Mouse (Mus musculus) layer of hippocampus, postnatal 14 days (tissue): Measurements from ENCODE around the gene Rreb1. TPM values are rescaled to one million over a fixed set of nuclear protein-coding genes. Genes with fewer than 3 reads are reported as not detected.

Source experiments
- DNase-seq, 2 experiments: peaks; one replicate each; pipeline ENCODE4 v3.0.0; 2021 to 2022; ENCODE audit warnings: low spot score in 2 of 2, mixed read lengths in 1 of 2
- long read RNA-seq, 2 experiments: library from polyadenylated mRNA; stranded (forward); transcript quantifications; one replicate each; pipeline ENCODE4 v2.0.0; 2021
- total RNA-seq, 2 experiments: library from RNA; stranded (reverse); gene quantifications; 2 replicates each; pipeline ENCODE4 v1.2.3; 2021

Gene Rreb1
- total RNA-seq = 10 to 100 TPM; 35.2 to 35.7 TPM
- long read RNA-seq, experiment 1, partial matches to known transcripts = 3 of 5 reads
- long read RNA-seq, experiment 1, other reads (novel, unspliced or antisense) = 2 of 5 reads
- long read RNA-seq, experiment 2, partial matches to known transcripts = 7 of 8 reads
- long read RNA-seq, experiment 2, other reads (novel, unspliced or antisense) = 1 of 8 reads

- DNase-seq = peak; percentile 16 to 31
These were observed at the start of gene Rreb1 for GRCm38 (mm10) chr13:37778147-37778593. TSS of gene Rreb1 (plus strand) at chr13:37778400.

DNA sequence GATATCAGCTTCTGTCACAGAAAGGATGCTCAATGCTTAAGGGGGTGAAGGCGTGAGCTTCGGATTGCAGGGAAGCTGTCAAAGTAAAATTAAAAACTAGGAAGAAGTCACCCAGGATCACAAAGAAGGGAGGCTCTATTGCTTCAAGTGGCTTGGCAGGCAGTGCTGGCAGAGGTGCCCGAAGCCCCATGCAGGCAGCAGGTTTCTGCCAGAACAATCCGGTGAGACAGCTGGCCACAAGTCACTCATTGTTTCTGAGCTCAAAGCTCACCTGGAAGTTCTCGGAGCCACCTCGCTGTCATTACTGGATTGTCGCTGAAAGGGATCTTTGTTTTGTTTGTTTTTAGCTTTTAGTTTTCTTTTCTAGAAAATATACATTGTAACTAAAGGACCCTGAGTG lies 49.6 kb upstream of the Rreb1 start:
- no peak for DNase-seq

GRCm38 (mm10) chr13:37731914-37732693 lies 46.1 kb upstream of the Rreb1 start:
- no peak for DNase-seq

DNA sequence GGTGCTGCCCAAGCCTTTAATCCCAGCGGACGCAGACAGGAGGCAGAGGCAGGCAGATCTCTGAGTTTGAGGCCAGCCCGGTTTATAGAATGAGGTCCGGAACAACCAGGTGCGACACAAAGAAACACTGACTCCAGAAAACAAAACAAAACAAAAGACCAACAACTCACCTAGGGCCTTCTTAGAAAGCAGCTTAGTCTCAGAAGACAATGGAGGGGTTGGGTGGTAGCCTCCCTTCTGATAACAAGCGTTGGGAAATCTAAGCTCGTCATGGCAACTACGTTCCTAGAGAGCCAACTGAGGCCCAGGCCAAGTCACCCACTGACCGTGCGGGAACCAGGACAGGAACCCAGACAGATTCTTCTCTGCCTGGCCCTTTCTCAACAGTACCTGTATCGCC lies 43.7 kb upstream of the Rreb1 start:
- DNase-seq = no peak

DNA sequence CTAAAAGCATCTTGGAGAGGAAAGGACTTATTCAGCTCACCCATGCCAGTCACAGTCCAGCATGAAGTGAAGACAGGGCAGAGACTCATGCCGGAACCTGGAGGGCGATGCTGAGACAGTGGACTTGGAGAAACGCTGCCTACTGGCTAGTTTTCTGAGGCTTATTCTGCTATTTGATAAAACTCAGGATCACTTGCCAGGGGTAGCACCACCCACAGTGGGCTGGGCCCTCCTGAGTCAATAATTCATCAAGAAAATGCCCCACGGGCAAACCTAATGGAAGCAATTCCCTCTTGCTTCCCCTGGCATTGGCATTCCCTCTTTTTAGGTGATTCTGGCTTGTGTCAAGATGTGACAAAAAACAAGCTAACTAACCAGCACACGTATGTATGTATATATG lies 38.1 kb upstream of the Rreb1 start:
- no peak for DNase-seq

DNA sequence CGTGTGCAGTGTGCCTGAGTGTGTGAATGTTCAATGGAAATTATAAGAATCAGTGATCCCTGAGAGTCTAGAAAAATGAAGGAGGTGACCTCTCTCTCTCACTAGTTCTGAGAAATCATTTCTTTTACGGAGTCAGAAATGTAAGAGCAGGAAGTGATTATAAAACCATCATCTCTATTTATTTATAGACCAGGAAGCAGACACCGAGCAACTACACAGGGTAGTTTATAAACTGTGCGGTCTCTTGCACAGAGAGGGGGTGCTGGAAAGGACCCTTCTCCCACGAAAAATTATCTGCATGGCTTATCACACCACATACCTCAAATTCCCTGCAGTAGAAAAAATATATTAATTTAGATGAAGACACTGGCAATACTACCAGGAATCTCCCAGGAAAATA lies 37.4 kb upstream of the Rreb1 start:
- DNase-seq = no peak

- no peak for DNase-seq
These were observed 36.0 kb upstream of the Rreb1 start for GRCm38 (mm10) chr13:37742248-37742647.

DNA sequence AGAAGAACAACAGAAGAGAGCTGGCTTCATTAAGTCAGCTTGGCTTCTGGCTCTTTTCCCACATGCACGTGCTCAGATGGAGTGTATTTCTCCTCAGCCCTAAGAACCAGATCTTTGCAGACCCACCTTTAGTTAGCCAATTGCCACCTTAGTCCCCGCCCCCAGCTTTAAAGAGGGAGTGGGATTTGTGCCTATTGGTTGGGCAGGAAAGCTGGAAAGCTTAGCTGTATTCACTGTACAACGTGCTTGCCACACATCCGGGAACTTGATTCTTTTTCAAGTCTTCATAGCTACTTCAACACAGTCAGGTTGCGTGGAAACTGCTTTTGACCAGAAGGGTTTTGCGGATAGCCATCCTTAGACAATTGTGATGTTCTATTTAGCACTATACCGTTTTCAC lies 30.7 kb upstream of the Rreb1 start:
- DNase-seq = no peak

DNA sequence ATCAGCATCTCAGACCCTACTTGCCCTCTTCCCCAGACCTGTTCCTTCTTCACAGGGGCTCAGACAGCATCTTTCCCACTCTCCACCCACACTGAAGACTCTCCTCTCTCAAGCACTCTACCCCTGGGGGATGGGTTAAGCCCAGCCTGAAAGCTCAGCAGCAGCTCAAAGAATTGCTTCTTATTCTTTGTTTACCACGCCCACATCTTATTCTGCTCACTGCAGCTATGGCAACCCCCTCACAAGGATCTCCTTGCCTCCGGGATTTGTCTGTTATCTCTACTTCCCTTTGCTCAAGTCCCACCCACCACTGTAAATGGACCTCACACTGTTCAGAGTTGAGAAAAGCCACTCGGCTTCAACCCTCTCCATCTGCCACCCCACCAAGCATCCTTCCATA lies 28.7 kb upstream of the Rreb1 start:
- peak; percentile 3 to 4 for DNase-seq

GRCm38 (mm10) chr13:37751154-37751950 lies 26.8 kb upstream of the Rreb1 start:
- DNase-seq = peak; percentile 22 to 27

- no peak for DNase-seq
These were observed 18.7 kb upstream of the Rreb1 start for GRCm38 (mm10) chr13:37759341-37760012.

DNA sequence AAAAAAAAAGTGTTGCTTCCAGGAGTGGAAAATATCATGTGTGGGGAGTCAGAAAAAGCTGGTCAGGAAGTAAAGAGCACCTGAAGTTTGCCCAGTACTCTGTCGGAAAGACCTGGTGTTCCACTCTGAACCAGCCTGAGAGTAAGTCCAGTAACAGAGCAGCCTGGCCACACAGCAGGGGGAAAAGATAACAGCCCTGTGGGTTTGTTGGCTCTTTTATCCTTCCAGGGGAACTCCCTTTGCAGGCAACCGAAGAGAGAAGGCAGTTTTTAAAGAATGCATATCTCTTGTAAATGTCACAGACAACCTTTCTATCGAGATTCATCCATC lies 18.2 kb upstream of the Rreb1 start:
- no peak for DNase-seq

DNA sequence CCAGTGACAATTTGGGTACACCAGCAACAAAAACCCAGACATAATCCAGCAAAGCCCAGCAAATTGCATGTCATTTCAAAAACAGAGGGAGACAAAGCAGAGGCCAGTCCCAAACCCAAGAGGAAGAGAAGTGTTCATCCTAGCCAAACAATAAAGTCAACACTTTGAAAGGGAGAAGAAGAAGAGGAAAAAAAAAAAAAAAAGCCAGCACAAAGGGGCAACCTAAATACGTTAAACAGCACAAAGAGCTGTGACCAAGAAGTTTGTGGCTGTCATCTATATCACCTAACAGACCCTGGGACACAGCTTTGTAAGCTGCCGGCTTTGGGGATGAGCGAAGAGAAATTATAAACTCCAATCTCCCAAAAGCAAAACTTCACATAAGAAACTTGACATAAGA lies 17.8 kb upstream of the Rreb1 start:
- no peak for DNase-seq

- peak; percentile 13 to 43 for DNase-seq
These were observed 17.0 kb upstream of the Rreb1 start for GRCm38 (mm10) chr13:37760957-37761941.

DNA sequence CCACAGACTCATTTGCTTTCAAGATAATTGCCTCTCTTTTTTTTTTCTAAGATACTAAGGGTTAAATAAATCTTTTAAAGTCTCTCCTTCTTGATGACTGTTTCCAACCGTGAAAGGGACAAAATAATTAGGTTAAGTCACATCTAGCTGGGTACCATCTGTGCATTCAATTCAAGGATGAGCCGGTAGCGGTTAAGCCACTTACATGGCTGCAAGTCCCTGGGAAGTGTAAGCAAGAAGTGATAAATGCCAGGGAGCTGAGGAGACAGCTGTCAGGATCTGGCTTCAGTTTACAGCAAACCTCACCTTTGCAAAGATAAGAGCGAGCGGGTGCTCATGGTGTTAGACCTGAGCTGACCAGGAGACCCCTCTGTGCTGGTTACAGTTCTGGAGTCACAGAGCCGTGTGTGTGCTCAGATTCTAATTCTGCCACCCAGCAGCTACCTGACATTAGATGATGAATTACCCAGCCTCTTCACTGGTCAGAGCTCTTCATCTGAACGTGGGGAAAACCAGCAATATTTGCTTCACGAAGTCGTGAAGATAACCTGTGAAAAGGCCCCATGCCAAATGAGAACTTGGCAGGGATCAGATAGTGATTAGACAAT lies 14.3 kb upstream of the Rreb1 start:
- no peak for DNase-seq

- DNase-seq = no peak
These were observed 8.4 kb upstream of the Rreb1 start for GRCm38 (mm10) chr13:37769777-37770176.

DNA sequence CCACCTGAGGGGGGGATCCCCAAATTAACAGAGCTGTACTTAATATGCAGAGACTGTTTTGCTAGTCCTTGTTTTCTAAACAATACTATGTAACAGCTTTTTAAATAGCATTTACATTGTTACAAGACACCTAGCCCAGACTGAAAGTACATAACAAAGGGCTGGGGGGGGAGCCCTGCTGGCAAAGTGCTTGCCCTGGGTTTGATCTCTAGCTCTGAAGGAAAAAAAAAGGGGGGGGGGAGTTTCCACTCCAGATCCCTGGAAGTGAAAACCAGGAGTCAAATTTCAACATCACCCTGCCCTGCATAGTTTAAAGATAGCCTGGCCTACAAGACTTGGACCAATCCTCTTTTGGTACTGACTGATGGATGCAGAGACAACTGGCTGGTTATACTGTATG lies 4.7 kb upstream of the Rreb1 start:
- no peak for DNase-seq

DNA sequence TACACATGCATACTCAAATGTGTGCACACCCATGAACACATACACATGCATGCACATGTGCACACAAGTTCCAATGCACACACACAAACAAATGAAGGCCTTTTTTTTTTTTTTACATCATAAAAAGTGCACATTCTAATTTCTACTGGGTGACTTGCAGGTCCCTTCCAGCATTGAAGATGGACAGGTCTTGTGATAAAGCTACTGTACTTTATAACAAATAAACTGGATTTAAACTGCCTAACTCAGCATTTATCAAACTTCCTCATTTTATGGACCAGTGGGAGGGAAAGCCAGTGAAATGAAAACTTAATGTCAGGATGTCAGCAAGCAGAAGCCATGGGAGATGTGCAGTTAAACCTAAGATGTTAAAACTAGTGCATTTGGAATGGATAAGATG lies 1.5 kb upstream of the Rreb1 start:
- no peak for DNase-seq

DNA sequence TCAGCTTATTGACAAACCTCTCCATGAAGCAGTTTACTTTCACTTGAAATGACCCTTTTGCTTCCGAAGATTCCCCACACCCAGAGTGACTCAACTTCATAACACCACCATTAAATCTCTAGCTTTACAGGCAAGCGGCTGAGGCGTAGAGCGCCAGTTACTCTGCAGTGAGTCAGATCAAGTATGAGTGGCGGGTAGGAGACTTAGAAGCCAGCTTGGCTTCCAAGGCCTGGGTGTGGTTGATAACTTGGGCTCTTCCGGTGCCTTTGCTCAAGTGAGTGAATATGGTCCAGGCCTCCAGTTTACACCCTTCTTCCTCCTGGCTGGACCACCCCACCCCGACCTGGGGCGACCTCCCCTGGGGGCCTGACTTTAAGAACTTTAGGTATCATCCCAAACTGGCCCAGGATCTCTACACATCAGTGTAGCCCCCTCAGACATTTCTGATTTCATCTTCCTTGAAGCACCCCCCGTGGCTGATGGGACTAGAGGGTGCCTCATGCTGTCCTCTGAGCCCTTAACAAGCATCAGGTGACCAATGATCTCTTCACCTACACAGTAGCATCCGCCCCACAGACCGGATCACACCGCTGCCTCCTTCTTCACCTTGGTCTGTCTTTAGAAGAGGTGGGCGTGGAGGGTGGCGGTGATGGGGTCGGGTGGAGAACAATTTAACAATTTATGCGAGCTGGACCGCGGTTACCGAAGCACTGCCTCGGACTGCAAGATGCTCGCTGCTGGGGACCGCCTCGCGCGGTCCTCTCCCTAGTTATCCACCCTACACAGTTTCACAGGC lies 651 bp upstream of the Rreb1 start:
- no peak for DNase-seq
